Mouse (Mus musculus) erythroblast, embryonic 14.5 days (primary cell): Measurements from ENCODE around the gene Dscaml1. TPM values are rescaled to one million over a fixed set of nuclear protein-coding genes. Genes with fewer than 3 reads are reported as not detected.

ENCODE experiments used
- H3K27me3 ChIP-seq: 2 replicates; pipeline ENCODE4 v1.6.1; 2012; ENCODE audit warnings: inconsistent platforms; ENCODE audit not compliant: control insufficient read depth
- H3K36me3 ChIP-seq: 2 replicates; pipeline ENCODE4 v1.6.1; 2012; ENCODE audit warnings: mild to moderate bottlenecking, inconsistent platforms; ENCODE audit not compliant: control insufficient read depth
- H3K4me1 ChIP-seq: 2 replicates; pipeline ENCODE4 v1.6.1; 2012; ENCODE audit warnings: inconsistent platforms; ENCODE audit not compliant: control insufficient read depth
- H3K4me3 ChIP-seq: replicated peaks from 2 replicates; pipeline ENCODE3; 2012; ENCODE audit warnings: moderate library complexity, mild to moderate bottlenecking, inconsistent platforms
- H3K9me3 ChIP-seq: 2 replicates; pipeline ENCODE4 v1.6.1; 2012; ENCODE audit warnings: low read length, inconsistent platforms, mixed read lengths; ENCODE audit not compliant: control insufficient read depth
- GATA1 ChIP-seq: IDR thresholded peaks from 2 replicates; pipeline ENCODE4 v1.6.1; 2012; ENCODE audit warnings: low read length, inconsistent platforms, mixed read lengths
- TAL1 ChIP-seq: IDR thresholded peaks from 3 replicates; pipeline ENCODE4 v1.6.1; 2012; ENCODE audit warnings: low read length, inconsistent platforms, mixed read lengths
- polyA plus RNA-seq: library from polyadenylated mRNA; stranded (reverse); fragments of >175 nt; gene quantifications from 2 replicates; pipeline ENCODE4 v1.2.3, GENCODE M21; 2012

Dscaml1 gene
- polyA plus RNA-seq, 1 experiment = not detected

GRCm38 (mm10) chr9:45433119-45433518, 6.7 kb downstream of the Dscaml1 start:
- no peak for TF ChIP-seq GATA1
- no peak for TF ChIP-seq TAL1
- no peak overlapping the region for H3K4me3 ChIP-seq
- H3K36me3 ChIP-seq = no peaks in the 10 kb centered on the region
- no peaks in the 10 kb centered on the region for H3K4me1 ChIP-seq
- no peaks in the 10 kb centered on the region for H3K9me3 ChIP-seq
- peaks cover 38% of the 10 kb centered on the region for H3K27me3 ChIP-seq

GRCm38 (mm10) chr9:45434171-45434570, 7.7 kb downstream of the Dscaml1 start:
- TF ChIP-seq GATA1 = no peak
- no peak for TF ChIP-seq TAL1
- Histone ChIP-seq H3K9me3 (no peaks in the 10 kb centered on the region), H3K4me3 (no peak overlapping the region), H3K36me3 (no peaks in the 10 kb centered on the region), H3K27me3 (peaks cover 33% of the 10 kb centered on the region), H3K4me1 (no peaks in the 10 kb centered on the region)

- Histone ChIP-seq H3K4me3 (no peak overlapping the region), H3K36me3 (no peaks in the 10 kb centered on the region), H3K27me3 (no peaks in the 10 kb centered on the region), H3K9me3 (no peaks in the 10 kb centered on the region), H3K4me1 (no peaks in the 10 kb centered on the region)
- TF ChIP-seq TAL1 = no peak
- no peak for TF ChIP-seq GATA1
Observed at GRCm38 (mm10) chr9:45439025-45439424, 12.6 kb downstream of the Dscaml1 start.

GRCm38 (mm10) chr9:45440083-45440784, 13.8 kb downstream of the Dscaml1 start:
- Histone ChIP-seq H3K27me3 (no peaks in the 10 kb centered on the region), H3K4me1 (no peaks in the 10 kb centered on the region), H3K9me3 (no peaks in the 10 kb centered on the region), H3K36me3 (no peaks in the 10 kb centered on the region), H3K4me3 (no peak overlapping the region)
- no peak for TF ChIP-seq TAL1
- TF ChIP-seq GATA1 = no peak

- H3K36me3 ChIP-seq = no peaks in the 10 kb centered on the region
- TF ChIP-seq TAL1 = no peak
- TF ChIP-seq GATA1 = no peak
Observed at GRCm38 (mm10) chr9:45444251-45444798, 17.9 kb downstream of the Dscaml1 start.

GRCm38 (mm10) chr9:45449658-45450057, 23.2 kb downstream of the Dscaml1 start:
- TF ChIP-seq TAL1 (no peak), GATA1 (no peak)
- H3K4me3 ChIP-seq = no peak overlapping the region
- H3K27me3 ChIP-seq = peaks cover 4% of the 10 kb centered on the region; the same call in 1 of the 2 replicates
- H3K9me3 ChIP-seq = no peaks in the 10 kb centered on the region
- no peaks in the 10 kb centered on the region for H3K4me1 ChIP-seq
- no peaks in the 10 kb centered on the region for H3K36me3 ChIP-seq

More at GRCm38 (mm10) chr9:45444251-45444798, 17.9 kb downstream of the Dscaml1 start:
- H3K9me3 ChIP-seq = no peaks in the 10 kb centered on the region
- H3K4me3 ChIP-seq = no peak overlapping the region
- peaks cover 4% of the 10 kb centered on the region; the same call in 1 of the 2 replicates for H3K27me3 ChIP-seq
- no peaks in the 10 kb centered on the region for H3K4me1 ChIP-seq

GRCm38 (mm10) chr9:45451346-45451745, 24.9 kb downstream of the Dscaml1 start:
- no peaks in the 10 kb centered on the region for H3K4me1 ChIP-seq

GRCm38 (mm10) chr9:45454032-45454431, 27.6 kb downstream of the Dscaml1 start:
- TF ChIP-seq GATA1 (no peak), TAL1 (no peak)
- H3K9me3 ChIP-seq = no peaks in the 10 kb centered on the region
- H3K4me3 ChIP-seq = no peak overlapping the region
- H3K36me3 ChIP-seq = no peaks in the 10 kb centered on the region
- no peaks in the 10 kb centered on the region for H3K27me3 ChIP-seq
- no peaks in the 10 kb centered on the region for H3K4me1 ChIP-seq

More at GRCm38 (mm10) chr9:45451346-45451745, 24.9 kb downstream of the Dscaml1 start:
- H3K4me3 ChIP-seq = no peak overlapping the region
- H3K27me3 ChIP-seq = peaks cover 4% of the 10 kb centered on the region; the same call in 1 of the 2 replicates
- no peaks in the 10 kb centered on the region for H3K9me3 ChIP-seq
- no peak for TF ChIP-seq TAL1
- TF ChIP-seq GATA1 = no peak
- H3K36me3 ChIP-seq = no peaks in the 10 kb centered on the region

GRCm38 (mm10) chr9:45454889-45455610, 28.6 kb downstream of the Dscaml1 start:
- Histone ChIP-seq H3K4me3 (no peak overlapping the region), H3K27me3 (no peaks in the 10 kb centered on the region), H3K36me3 (no peaks in the 10 kb centered on the region), H3K4me1 (no peaks in the 10 kb centered on the region), H3K9me3 (no peaks in the 10 kb centered on the region)
- TF ChIP-seq GATA1 = no peak
- no peak for TF ChIP-seq TAL1
